Mouse (Mus musculus) adrenal gland, postnatal 4 days (tissue): ENCODE data around the gene Tmem266. TPM values are rescaled to one million over a fixed set of nuclear protein-coding genes. Genes with fewer than 3 reads are reported as not detected.

Experiments
- DNase-seq, 2 experiments: peaks; one replicate each; pipeline ENCODE4 v3.0.0; 2021 to 2022; ENCODE audit warnings: low spot score in 2 of 2, mixed read lengths in 2 of 2
- total RNA-seq, 2 experiments: library from RNA; stranded (reverse); gene quantifications; 2 replicates each; pipeline ENCODE4 v1.2.3; 2021

The Tmem266 gene
- total RNA-seq, 2 experiments from 2014 or later, result 1.7 TPM

DNA sequence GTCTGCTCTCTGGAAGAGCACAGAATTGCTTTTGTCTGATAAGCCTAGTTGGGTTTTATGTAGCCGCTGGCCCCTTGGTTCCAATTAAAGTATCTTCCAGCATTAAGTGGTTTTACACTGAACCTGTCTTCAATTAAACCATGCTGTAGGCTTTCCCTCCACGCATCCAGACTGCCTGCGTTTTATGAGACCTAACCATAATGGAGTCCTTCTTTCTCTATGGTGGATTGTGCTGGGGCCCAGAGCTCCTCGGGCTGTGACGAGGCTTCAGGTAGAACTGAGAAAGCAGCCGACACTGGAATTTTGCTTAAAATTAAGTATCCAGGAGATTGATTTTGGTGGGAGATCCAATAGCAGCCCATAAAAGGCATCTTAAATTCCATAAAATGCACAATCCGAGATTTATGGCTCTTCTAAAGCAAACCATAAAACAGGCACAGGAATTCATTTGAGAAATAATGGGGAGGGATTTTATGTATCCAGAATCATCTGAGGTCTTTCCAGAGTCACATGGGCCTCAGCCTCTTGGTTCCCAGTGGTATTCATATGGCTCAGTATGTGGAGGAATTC, 72.4 kb downstream of the Tmem266 start:
- DNase-seq, result no peak

DNA sequence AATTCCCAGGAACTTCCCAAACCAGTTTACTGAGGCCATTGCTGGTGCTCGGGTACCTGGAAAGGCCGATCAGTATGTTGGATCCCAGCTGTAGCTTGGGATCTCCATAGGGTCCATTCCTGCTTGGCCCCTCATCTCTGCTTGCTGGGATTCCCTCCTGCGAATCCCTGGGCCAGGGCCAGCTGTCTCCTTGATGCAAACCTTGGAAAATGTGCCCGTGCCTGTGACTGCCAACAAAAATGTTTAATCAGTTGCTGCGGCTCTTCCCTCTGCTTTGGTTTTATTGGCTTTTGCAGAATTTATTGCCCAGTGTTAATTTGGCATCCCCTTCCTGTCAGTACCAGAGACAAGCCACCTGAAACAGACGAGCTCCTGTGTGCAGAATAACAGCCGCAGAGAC, 75.6 kb downstream of the Tmem266 start:
- no peak for DNase-seq

DNA sequence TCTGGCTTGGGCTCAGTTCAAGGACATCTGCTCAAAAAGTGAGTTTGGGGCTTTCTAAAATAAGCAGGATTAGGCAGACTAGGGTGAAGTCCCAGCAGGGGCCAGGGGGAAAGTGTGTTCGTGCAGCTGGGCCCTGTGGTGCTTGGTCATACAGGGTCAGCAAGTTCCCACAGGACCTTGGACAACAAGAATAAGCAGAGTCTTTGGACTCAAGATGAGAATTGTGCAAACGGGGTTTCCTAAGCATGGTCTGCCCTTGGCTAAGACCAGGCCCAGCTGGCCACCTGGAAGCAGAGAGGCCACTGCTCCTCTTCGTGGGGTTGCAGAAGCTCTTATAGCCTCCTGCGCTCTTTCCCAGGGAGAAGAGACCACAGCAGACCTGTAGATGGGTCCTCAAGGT, 77.5 kb downstream of the Tmem266 start:
- no peak for DNase-seq

DNA sequence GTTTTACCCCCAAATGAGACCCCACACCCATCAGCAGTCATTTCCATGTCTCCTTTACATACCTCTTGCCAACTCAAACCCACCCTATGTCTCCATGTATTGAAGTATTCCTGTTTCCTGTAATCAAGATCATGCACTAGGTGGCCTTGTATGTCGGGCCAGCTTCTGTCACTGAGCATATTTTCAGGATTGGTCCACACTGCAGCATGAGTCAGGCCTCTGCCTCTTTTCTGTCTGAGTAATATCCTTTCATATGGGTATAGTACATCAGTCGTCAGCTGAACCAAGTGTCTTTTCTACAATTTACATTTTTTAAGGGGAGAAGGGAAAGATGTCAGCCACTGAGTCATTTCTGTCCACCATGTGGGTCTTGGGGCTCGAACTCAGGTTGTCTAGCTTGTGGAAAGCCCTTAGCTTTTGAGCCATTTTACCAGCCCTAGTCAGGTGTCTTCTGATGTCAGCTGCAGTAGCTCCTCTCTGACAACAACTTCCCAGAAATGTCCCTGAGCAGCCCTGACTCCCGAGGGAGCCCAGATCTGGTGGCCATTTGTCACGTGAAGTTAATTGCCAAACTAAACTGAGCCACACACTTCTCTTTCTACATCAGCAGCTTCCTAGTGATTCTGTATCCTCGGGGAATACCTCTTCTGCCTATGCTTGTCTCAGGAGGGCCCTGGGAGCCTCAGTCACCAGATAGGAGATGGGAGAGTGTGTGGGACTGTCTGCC, 78.4 kb downstream of the Tmem266 start:
- no peak for DNase-seq

DNA sequence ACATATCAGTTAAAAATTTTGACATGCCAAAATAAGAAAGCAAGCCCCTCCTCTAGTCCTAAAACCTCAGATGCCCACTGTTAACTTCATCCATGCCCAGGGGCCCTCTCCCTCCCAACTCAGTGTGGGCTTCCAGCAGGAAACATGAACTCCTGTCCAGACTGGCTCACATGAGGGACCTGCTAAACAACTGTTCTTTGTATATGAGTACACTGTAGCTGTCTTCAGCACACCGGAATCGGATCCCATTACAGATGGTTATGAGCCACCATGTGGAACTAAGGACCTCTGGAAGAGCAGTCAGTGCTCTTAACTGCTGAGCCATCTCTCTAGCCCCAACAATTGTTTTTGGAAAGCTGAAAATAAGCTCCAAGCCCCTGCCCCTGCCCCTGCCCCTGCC, 80.1 kb downstream of the Tmem266 start:
- no peak for DNase-seq

DNA sequence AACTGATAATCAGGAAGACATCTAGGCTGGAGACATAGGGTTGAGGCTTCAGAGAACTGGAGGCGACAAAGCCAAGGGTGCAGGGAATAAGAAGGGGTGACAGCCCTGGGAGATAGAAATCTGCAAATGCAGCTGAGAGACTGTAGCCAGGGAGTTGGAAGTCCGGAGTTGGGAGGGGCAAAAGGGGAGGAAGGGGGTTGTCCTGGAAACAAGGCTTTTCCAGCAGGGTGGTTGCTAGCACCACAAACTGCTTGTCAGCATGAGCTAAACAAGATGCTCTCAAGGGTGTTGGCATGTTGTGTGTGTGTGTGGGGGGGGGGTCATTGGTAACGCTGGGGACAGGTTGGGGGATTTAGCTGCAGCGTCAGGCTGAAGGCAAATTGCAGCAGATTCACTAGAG, 82.1 kb downstream of the Tmem266 start:
- DNase-seq, result no peak

DNA sequence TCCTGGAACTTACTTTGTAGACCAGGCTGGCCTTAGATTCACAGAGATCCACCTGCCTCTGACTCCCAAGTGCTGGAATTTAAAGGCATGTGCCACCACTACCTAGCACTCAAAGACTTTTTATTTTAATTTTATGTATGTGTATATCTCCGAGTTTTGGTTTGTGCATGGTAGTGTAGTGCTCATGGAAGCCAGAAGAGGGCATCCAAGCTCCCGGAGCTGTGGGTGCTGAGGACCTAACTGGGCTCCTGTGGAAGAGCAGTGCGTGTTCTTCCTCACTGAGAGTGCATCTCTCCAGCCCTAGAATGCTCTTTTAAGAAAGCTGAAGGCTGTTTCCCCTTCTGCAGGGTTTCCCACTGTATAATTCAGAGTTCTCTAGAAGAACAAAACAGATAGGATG, 83.1 kb downstream of the Tmem266 start:
- no peak for DNase-seq

DNA sequence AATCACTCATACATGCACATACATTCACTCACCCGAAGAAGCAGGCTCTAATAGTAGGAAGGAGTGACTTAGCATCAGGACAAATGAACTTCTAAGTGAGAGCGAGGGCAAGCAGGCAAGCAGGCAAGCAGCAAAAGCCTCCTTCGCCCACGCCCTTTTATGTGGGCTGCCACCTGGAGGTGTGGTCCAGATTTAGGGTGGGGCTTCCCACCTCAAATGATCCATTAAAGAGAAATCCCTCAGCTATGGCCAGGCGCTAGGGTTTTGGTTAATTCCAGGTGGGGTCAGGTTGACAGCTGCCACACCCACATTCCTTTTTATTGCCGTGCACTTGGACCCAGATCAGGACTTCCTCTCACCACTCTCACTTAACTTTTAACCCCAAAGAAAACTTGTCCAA, 83.7 kb downstream of the Tmem266 start:
- DNase-seq, result no peak

DNA sequence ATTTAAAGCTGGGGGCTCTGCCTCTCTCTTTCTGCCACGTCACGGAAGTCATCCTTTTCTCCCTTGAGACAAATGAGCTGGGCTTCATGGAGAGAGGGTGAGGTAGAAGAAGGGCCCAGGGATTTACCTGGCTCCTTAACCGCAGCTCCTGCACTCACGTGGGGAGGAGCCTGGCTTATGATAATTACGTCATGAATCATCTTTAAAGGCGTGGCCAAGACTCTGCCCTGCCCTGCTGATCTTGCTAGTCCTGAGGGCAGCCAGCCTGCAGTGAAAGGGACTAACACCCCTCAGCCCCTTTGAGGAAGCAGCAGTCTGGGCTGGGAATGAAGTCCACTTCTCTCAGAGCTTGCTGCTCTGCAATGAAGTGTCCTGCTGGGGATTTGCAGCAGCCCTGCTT, 84.4 kb downstream of the Tmem266 start:
- DNase-seq, result no peak

DNA sequence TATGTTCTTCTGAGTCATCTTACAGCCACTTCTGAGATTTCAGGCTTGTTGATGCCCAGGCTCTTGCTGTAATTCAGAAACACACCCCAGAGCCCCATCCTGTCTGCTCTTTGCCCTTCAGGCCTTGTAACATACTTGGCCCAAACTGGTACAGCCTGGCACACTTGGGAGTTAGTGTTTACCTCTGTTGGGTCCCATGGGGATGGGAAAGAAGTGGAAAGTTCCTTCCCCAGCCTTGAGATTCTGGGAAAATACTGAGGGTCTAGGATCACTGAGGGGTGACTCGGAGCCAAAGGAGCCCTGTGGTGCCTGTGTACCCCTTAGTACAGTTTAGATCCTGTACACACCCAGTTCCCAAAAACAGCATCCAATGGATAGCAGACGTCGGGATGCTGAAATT, 95.1 kb downstream of the Tmem266 start:
- DNase-seq, result no peak

DNA sequence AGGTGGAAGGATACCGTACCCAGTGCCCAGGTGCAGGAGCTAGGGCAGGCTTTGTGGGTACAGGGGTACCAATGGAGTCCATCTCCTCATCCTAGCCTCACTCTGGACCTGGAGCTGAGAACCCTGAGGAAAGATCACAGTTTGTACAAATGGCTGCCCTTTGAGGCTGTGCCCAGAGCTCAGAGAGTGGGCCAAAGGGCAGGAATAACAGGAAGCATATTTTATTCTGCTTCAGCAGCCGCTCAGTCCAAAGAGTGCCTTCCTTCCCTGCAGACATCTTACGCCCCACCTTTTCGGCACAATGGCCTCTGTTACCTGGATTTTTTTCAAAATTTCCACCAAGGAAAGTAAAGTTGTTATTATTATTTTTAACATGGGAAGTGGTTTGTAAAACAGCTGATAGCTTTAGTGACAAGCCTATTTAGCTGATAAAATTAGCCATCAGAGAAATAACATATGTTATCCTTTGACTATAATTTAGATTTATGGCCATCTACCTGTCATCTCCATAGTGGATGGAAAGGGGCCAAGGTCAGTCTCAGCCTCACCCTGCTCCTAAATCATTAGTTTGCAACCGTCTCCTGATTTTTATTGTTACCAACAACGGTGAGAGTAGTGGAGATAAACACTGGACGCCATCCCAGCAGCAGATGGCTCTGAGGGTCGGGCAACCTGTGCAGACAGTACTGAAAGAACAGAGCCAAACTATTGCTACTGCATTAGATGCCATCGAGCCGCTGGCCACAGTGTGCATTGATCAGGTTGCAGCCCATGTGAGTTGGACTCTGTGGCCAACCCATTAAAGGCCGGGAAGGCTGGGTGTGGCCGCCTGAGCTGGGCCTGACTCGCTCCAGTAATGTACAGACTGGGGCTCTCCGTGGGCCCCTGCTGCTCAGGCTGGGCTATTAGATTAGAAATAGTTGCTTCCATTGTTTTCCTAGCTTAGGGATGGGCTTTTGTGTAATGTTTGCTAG, 97.0 kb downstream of the Tmem266 start:
- DNase-seq, result no peak

DNA sequence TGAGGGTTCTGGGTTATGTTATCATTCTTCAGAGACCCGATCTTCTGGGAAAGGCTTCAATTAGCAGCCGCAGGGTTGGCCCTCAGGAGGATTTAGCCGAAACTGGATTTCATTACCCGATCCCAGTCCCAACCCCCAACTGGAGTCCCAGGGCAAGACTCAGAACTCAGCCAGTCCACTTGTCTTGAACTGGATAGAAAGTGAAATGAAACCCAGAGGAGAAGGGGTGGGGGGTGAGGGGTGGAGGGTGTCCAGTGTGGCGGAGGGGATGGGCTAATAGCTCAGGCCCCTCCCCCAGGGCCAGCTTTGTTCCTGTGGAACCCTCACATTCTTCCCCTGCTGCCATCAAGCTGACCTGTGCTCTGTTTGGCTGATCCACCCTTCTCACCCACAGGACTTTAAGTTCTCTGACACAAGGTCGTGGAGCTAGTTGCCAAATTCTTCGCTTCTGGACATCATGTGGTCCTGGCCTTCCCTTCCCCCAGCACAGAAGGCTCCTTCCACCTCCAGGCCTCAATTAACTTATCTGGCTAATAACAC, 98.6 kb downstream of the Tmem266 start:
- no peak for DNase-seq

DNA sequence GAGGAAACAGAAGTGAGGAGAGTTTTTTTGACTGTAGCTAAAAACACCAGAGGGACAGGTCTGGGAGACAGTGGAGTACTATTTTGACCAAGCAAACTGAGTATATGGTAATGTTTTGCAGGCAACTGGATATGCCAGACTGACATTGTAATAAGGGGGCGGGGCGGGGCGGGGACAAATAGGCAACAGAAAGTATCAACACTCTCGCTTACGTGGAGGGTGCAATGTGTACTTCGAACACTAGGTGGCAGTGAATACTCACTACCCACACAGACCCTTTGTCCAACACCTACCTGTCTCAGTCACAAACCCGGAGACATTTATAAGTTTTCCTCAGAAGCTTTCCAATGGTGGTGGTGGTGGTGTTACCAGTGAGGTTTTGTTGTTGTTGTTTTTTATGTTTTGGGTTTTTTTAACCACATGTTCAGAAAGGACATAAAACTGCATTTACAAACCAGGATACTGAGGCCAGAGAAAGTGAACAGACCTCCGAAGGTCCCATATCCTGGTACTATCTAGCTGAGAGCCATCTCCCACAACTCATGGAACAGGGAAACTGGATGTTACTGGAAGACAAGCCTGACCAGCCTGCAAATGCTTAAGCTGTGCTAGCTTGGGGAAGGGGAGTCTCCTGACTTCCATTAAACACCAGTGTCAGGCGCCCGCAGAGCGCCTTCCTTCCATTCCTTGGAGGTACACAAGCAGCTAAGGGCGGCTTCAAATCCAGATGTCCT, 102.7 kb downstream of the Tmem266 start:
- peak in 1 of 2 experiments; percentile 37 for DNase-seq

DNA sequence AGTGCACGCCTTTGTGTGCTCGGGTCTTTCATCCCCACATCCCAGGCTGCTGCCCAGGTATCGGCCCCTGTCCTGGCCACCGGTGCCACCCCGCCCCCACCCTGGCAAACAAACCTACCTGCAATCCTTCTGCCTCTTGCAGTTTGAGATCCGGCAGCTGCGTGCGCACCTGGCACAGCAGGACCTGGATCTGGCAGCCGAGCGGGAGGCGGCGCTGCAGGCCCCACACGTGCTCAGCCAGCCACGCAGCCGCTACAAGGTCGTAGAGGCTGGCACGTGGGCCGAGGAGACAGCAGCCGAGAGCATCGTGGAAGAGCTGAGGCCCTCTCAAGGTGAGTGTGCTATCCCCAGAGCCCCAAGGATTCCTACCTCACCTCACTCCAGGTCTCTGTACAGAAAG, 103.4 kb downstream of the Tmem266 start:
- no peak for DNase-seq

DNA sequence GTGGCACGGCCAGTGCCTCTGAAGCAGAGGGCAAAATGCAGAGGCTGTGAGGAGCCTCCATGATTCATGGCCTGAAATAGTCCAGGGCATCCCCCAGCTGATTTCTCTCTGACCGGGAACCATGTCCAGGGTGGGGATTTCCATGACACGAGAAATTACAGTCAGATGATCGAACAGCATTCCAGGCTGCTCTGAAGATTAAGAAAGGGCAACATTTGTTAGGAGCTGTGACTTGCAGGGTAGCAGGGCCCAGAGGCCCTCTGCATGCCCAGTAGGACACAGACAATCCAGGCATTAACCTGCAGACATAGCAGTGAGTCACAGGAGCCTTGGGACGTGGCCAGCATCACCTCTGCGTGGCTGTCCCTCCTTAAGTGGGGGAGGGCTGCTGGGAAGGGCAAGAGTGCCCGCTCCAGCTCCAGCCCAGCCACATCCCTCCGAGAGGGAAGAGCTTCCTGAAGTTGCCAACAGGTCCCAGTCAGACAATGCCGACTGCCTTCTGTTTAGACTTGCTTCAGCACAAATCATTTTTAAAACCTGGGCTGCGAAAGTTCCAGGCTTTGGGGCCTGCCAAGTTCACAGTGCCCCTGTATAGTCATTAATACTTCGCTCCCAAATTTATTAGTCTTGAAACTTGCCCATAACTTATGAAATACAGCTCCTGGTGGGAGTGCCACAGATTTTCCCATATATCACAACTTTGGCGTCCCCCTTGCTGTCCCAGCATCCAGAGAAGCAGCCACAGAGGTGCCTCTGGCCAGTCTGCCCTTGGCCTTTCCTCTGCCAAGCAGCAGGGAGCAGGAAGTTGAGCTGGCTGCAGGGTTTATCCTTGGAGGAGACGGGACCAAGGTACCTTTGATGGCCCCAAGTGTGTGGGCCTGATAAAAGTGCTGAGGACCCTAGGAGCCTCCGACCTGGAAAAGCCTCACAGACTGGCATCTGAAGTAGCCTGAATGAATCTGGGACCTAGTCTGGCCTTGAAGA, 105.9 kb downstream of the Tmem266 start:
- DNase-seq, result no peak

DNA sequence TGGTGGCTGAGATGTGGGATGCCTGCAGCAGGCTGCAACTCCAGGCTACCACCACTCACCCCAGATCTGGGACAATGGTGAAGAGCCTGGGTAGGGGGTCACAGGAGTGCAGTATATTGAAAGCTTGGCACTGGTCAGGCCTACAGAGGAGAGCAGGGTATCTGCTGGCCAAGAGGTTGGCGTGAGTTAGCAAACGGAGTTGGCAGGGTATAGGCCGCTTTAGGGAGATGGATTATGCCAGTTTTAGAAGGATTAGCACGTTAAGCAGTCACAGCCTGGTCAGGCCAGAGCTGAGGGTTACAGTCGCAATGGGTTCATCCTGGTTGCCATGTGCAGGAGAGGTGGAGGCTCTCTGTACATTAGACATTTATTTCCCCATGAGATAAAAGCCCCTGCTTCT, 107.2 kb downstream of the Tmem266 start:
- DNase-seq, result no peak

DNA sequence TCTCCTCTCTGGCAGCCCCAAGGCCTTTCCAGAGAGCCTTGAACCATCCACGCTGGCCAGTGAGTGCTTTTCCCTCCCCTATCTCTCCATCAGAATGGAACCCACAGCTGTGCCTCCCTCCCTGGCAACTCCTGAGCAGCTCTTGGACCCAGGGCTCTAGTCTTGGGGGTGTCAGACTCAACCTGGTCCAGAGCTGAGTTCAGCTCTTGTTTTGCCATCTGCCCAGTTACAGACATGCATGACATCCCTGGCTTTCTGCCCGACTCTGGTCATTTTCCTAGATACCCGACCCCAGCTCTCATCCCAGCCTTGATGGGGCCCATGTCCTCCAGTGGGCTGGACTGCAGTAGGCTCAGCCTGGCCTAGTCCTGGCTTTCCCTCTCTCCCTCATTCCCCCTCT, 111.7 kb downstream of the Tmem266 start:
- DNase-seq, result no peak

DNA sequence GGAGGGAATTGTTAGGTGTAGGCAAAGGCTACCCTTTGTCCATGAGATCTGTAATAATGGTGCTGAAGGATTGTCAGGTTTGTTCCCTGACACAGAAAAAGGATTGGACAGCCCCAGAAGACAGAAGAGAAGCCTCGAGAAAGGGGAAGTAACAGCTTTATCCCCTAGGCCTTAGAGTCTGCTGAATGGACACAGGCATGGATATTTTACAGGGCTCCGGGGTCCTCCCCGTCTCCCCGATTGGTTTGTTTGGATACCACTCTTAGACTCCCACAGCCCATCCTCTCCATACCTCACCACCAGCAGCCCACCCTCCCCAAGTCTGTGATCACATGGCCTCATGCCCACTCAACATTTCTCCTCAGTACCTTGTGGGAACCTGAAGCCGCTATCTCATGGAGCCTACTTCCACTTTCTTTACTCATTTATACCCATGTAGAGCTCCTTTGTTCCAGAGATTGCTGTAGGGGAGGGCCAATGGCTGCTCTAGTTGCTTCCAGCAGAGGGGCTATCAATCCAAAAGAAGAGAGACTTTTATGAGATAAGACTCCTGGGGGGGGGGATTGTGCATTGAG, 112.6 kb downstream of the Tmem266 start:
- DNase-seq, result no peak

DNA sequence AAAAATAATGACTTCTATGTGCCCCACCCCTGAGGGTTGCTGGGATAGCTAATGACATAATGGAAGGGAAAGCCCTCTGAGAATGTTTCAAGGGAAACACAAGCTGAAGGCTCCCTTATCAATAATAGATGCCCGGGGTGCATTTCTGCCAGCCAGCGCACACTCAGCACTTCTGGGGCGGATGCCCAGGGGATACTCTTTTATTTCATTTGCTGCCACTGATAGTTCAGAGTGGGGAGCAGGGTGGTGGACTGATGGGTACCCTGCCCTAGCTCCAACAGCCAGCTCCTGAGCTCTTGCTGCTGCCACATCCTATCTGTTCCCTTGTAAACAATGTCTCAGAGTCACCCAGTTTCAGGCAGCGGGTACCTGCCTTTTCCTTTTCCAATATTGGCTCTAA, 120.8 kb downstream of the Tmem266 start:
- no peak for DNase-seq

DNA sequence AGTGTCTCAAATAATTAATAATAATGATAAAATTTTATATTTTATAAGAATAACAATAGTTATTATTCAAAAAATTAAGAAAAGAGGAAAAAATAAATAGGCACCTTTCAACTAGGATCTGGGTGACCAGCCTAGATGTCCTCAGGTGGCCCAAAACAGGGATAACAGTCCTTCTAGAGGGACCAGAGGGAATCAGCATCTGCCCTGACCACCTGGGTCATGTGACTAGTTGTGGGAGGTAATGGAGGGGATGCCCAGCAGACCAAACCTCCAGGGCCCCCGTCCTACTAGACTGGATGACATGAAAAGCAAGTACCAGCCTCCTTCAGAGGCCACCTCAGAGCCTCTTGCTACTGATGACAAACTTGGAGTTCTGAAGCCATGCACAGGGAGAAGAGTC, 122.4 kb downstream of the Tmem266 start:
- DNase-seq, result no peak
